Mouse (Mus musculus): Measurements from ENCODE around the gene Bmp6.

The Bmp6 gene

GRCm38 (mm10) chr13:38344713-38345430, at the start of gene Bmp6:
Gene Bmp6 (plus strand): TSS chr13:38345107.
- peak; percentile 74 to 81 for DNase-seq (ENCODE audit: low spot score in 2 of 2)

- DNase-seq (ENCODE audit: low spot score in 2 of 2), result no peak
These were observed 48.7 kb upstream of the Bmp6 start for GRCm38 (mm10) chr13:38296166-38296565.

- DNase-seq (ENCODE audit: low spot score in 2 of 2), result no peak
These were observed 48.3 kb upstream of the Bmp6 start for GRCm38 (mm10) chr13:38296601-38297000.

- no peak for DNase-seq (ENCODE audit: low spot score in 2 of 2)
These were observed 33.8 kb upstream of the Bmp6 start for GRCm38 (mm10) chr13:38311125-38311524.

GRCm38 (mm10) chr13:38312357-38313040, 32.4 kb upstream of the Bmp6 start:
- DNase-seq (ENCODE audit: low spot score in 2 of 2), result no peak

- no peak for DNase-seq (ENCODE audit: low spot score in 2 of 2)
These were observed 30.3 kb upstream of the Bmp6 start for GRCm38 (mm10) chr13:38314590-38314989.

GRCm38 (mm10) chr13:38318418-38318817, 26.5 kb upstream of the Bmp6 start:
- no peak for DNase-seq (ENCODE audit: low spot score in 2 of 2)

- DNase-seq (ENCODE audit: low spot score in 2 of 2), result no peak
These were observed 24.6 kb upstream of the Bmp6 start for GRCm38 (mm10) chr13:38320354-38320753.

- no peak for DNase-seq (ENCODE audit: low spot score in 2 of 2)
These were observed 20.5 kb upstream of the Bmp6 start for GRCm38 (mm10) chr13:38324452-38324851.

- DNase-seq (ENCODE audit: low spot score in 2 of 2), result no peak
These were observed 17.5 kb upstream of the Bmp6 start for GRCm38 (mm10) chr13:38327377-38327776.

GRCm38 (mm10) chr13:38333496-38333895, 11.4 kb upstream of the Bmp6 start:
- no peak for DNase-seq (ENCODE audit: low spot score in 2 of 2)

GRCm38 (mm10) chr13:38342598-38342997, 2.3 kb upstream of the Bmp6 start:
- peak in 1 of 2 experiments; percentile 42 for DNase-seq (ENCODE audit: low spot score in 2 of 2)

- no peak for DNase-seq (ENCODE audit: low spot score in 2 of 2)
These were observed 1.7 kb upstream of the Bmp6 start for GRCm38 (mm10) chr13:38343202-38343601.

GRCm38 (mm10) chr13:38345431-38345820, 519 bp downstream of the Bmp6 start:
- DNase-seq (ENCODE audit: low spot score in 2 of 2), result no peak

- no peak for DNase-seq (ENCODE audit: low spot score in 2 of 2)
These were observed 1.4 kb downstream of the Bmp6 start for GRCm38 (mm10) chr13:38346096-38346915.

- DNase-seq (ENCODE audit: low spot score in 2 of 2), result no peak
These were observed 2.3 kb downstream of the Bmp6 start for GRCm38 (mm10) chr13:38347021-38347774.

GRCm38 (mm10) chr13:38347775-38348135, 2.8 kb downstream of the Bmp6 start:
- DNase-seq (ENCODE audit: low spot score in 2 of 2), result no peak

- DNase-seq (ENCODE audit: low spot score in 2 of 2), result no peak
These were observed 4.1 kb downstream of the Bmp6 start for GRCm38 (mm10) chr13:38349046-38349445.

GRCm38 (mm10) chr13:38349818-38350217, 4.9 kb downstream of the Bmp6 start:
- no peak for DNase-seq (ENCODE audit: low spot score in 2 of 2)

- no peak for DNase-seq (ENCODE audit: low spot score in 2 of 2)
These were observed 7.1 kb downstream of the Bmp6 start for GRCm38 (mm10) chr13:38351996-38352395.

GRCm38 (mm10) chr13:38352986-38353385, 8.1 kb downstream of the Bmp6 start:
- DNase-seq (ENCODE audit: low spot score in 2 of 2), result no peak
